Mouse (Mus musculus) small intestine, adult 2 months (tissue): ENCODE measurements around the gene Exog. TPM values are rescaled to one million over a fixed set of nuclear protein-coding genes. Genes with fewer than 3 reads are reported as not detected.
A peak's percentile ranks its signal among the peaks of the same experiment; 100 is the strongest.

Source experiments
- H3K27ac ChIP-seq: fragments of 200-500 bp; 2 replicates; pipeline ENCODE4 v1.5.1; 2012; ENCODE audit warnings: low read depth, low read length, control low read depth, inconsistent platforms; ENCODE audit not compliant: insufficient read depth
- H3K27me3 ChIP-seq: fragments of 200-500 bp; 2 replicates; pipeline ENCODE4 v1.6.1; 2012; ENCODE audit warnings: mild to moderate bottlenecking, moderate library complexity, low read length, inconsistent platforms; ENCODE audit not compliant: control insufficient read depth, insufficient read depth
- H3K36me3 ChIP-seq: fragments of 200-500 bp; 2 replicates; pipeline ENCODE4 v1.6.1; 2012; ENCODE audit warnings: mild to moderate bottlenecking, low read length, control low read depth, inconsistent platforms; ENCODE audit not compliant: control insufficient read depth, insufficient read depth
- H3K4me1 ChIP-seq: fragments of 200-500 bp; 2 replicates; pipeline ENCODE4 v1.6.1; 2012; ENCODE audit warnings: low read length, inconsistent platforms, mixed read lengths; ENCODE audit not compliant: control insufficient read depth, insufficient read depth, insufficient read length
- H3K4me3 ChIP-seq: fragments of 200-500 bp; 2 replicates; pipeline ENCODE4 v1.5.1; 2012; ENCODE audit warnings: low read depth, mild to moderate bottlenecking, control low read depth, inconsistent platforms, low read length, moderate library complexity
- CTCF ChIP-seq: fragments of 200-500 bp; IDR thresholded peaks from 2 replicates; pipeline ENCODE4 v1.5.1; 2012; ENCODE audit warnings: low read depth, mild to moderate bottlenecking, control low read depth, inconsistent platforms, low read length, moderate library complexity, mixed read lengths; ENCODE audit not compliant: insufficient replicate concordance, insufficient read length; ENCODE audit errors: extremely low read depth
- POLR2A ChIP-seq: fragments of 200-500 bp; IDR thresholded peaks from 2 replicates; pipeline ENCODE4 v1.6.1; 2012; ENCODE audit warnings: low read depth, mild to moderate bottlenecking, control low read depth, inconsistent platforms, low read length, moderate library complexity
- WGBS: fragments of 180-500 bp; shearing (Covaris S2); methylation state at CpG from one replicate; pipeline ENCODE4 v1.1.7; 2018; 5-methylcytosine and 5-hydroxymethylcytosine counted together
- polyA plus RNA-seq: library from polyadenylated mRNA; depleted of rRNA; stranded (reverse); fragments of >200 nt; gene quantifications from 2 replicates; pipeline ENCODE4 v1.2.3, GENCODE M21; 2012

Exog gene
- polyA plus RNA-seq, 1 experiment = 1.1 TPM

GRCm38 (mm10) chr9:119408898-119409664 lies 35.7 kb upstream of the Exog start:
- no peaks in the 10 kb centered on the region for H3K4me1 ChIP-seq
- H3K27me3 ChIP-seq = no peaks in the 10 kb centered on the region
- TF ChIP-seq CTCF (no peak), POLR2A (no peak)
- no peaks in the 10 kb centered on the region for H3K36me3 ChIP-seq
- no peak overlapping the region for H3K27ac ChIP-seq
- WGBS = 83% methylated on average over 11 of the region's 11 CpGs
- H3K4me3 ChIP-seq = no peak overlapping the region

GRCm38 (mm10) chr9:119409864-119410263 lies 34.9 kb upstream of the Exog start:
- no peak overlapping the region for H3K27ac ChIP-seq
- H3K27me3 ChIP-seq = no peaks in the 10 kb centered on the region
- no peak overlapping the region for H3K4me3 ChIP-seq
- no peaks in the 10 kb centered on the region for H3K36me3 ChIP-seq
- no peak for TF ChIP-seq CTCF
- TF ChIP-seq POLR2A = no peak
- H3K4me1 ChIP-seq = no peaks in the 10 kb centered on the region
- 87% methylated on average over 5 of the region's 5 CpGs for whole genome bisulfite sequencing

- H3K4me1 ChIP-seq = no peaks in the 10 kb centered on the region
- H3K27me3 ChIP-seq = no peaks in the 10 kb centered on the region
- peak overlapping the region; percentile 41 for H3K4me3 ChIP-seq
- TF ChIP-seq POLR2A = no peak
- no peak for TF ChIP-seq CTCF
- no peak overlapping the region for H3K27ac ChIP-seq
- H3K36me3 ChIP-seq = no peaks in the 10 kb centered on the region
- 71% methylated on average over 18 of the region's 18 CpGs for WGBS
Observed at GRCm38 (mm10) chr9:119418025-119418424, 26.7 kb upstream of the Exog start.

GRCm38 (mm10) chr9:119419852-119420438 lies 24.8 kb upstream of the Exog start:
- Histone ChIP-seq H3K36me3 (no peaks in the 10 kb centered on the region), H3K27me3 (no peaks in the 10 kb centered on the region), H3K27ac (no peak overlapping the region), H3K4me1 (peaks cover under 1% of the 10 kb centered on the region; the same call in 1 of the 2 replicates), H3K4me3 (no peak overlapping the region)
- TF ChIP-seq CTCF = no peak
- TF ChIP-seq POLR2A = no peak
- 90% methylated on average over 12 of the region's 12 CpGs for WGBS

- no peaks in the 10 kb centered on the region for H3K27me3 ChIP-seq
- H3K27ac ChIP-seq = no peak overlapping the region
- H3K36me3 ChIP-seq = no peaks in the 10 kb centered on the region
- H3K4me3 ChIP-seq = no peak overlapping the region
- TF ChIP-seq CTCF (no peak), POLR2A (no peak)
- H3K4me1 ChIP-seq = peaks cover 19% of the 10 kb centered on the region
- 29% methylated on average over 7 of the region's 7 CpGs for WGBS
Observed at GRCm38 (mm10) chr9:119425217-119425975, 19.3 kb upstream of the Exog start.

GRCm38 (mm10) chr9:119425976-119426415 lies 18.7 kb upstream of the Exog start:
- Histone ChIP-seq H3K4me1 (peaks cover 19% of the 10 kb centered on the region), H3K4me3 (no peak overlapping the region), H3K27ac (no peak overlapping the region), H3K36me3 (no peaks in the 10 kb centered on the region), H3K27me3 (no peaks in the 10 kb centered on the region)
- no peak for TF ChIP-seq CTCF
- TF ChIP-seq POLR2A = no peak
- 76% methylated on average over 13 of the region's 13 CpGs for WGBS

- no peaks in the 10 kb centered on the region for H3K27me3 ChIP-seq
- peaks cover 19% of the 10 kb centered on the region for H3K4me1 ChIP-seq
- no peak overlapping the region for H3K27ac ChIP-seq
- peaks cover 2% of the 10 kb centered on the region; the same call in 1 of the 2 replicates for H3K36me3 ChIP-seq
- H3K4me3 ChIP-seq = no peak overlapping the region
- 17% methylated on average over 7 of the region's 7 CpGs for WGBS
- TF ChIP-seq POLR2A (no peak), CTCF (no peak)
Observed at GRCm38 (mm10) chr9:119426483-119426882, 18.3 kb upstream of the Exog start.
